Mouse (Mus musculus) c-Kit-positive CD71-negative TER-119-negative erythroid progenitor cells, embryonic 14.5 days (primary cell): Measurements from ENCODE around the gene Tmem131.
A peak's percentile ranks its signal among the peaks of the same experiment; 100 is the strongest.

ENCODE experiments used
- DNase-seq: peaks from one replicate; pipeline ENCODE4 v3.0.0-alpha.2; 2013; ENCODE audit warnings: low read depth

Tmem131 gene

DNA sequence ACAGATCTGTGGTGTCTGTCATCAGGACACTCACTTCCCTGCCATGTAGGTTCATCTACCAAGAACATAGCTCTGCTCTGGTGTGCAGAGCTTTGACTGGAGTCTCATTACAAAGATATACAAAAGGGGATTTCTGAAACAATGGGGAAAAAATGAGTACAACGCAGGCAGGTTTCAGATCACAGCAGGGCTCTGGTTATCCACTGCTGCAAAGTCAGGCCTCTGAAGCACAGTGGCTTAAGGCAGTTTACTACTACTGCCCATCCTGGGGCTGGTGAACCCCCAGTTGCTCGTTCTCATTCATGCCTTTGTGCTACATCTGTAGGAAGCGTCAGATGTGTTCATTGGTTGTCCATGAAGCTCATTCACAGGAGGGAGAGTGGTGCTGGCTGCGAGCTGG is 57.0 kb downstream of the Tmem131 start:
- no peak for DNase-seq

DNA sequence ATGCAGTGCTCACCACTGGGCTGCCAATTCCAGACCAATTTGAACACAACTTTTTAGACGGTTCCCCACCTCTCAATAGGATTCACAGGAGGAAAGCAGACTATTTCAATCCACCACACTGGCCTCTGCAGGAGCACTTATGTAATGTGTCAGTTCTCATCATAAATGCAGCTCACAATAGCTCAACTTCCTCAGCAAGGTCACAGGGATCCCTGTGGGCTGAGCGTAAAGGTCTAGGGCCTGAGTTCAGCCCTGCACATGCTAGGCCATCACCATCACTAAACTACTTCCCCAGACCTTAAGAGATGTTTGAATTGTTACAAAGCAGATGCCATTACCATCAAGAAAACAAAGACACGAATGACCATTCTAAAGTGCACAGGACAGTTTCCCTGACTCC is 58.9 kb downstream of the Tmem131 start:
- DNase-seq, result no peak

DNA sequence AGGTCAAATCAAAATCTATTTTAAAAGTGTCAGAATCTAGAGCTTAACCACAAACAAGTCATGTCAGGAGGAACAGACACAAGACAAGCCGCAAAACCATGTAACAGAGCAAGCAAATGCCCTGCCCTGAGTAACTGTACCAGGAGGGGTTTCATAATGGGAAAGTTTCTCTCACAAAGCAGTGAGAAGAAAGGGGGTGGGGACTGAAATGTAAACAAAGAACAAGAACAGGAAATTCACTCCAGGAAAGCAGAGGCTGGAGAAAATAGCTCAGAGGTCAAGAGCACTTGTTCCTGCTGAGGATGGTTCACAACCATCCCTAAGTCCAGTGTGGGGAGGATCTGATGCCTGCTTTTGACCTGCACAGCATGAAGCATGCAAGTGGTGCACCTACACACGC is 59.7 kb downstream of the Tmem131 start:
- no peak for DNase-seq

DNA sequence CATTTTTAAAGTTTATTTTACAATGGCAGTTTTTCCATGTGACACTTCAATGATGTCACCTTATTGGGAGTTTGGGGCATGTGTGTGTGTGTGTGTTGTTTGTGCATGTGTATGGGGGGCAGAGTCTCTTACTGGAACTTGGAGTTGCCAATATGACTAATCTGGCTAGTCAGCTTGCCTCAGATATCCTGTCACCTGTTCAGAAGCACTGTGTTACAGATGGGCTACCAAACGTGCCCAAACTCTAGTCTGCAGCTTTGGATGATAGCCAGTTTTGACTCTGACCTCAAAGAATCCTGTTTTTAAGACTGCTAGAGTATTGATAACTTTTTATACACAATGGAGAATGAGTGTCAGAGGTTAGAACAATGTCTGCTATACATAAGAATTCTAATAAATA is 64.3 kb downstream of the Tmem131 start:
- DNase-seq, result no peak

DNA sequence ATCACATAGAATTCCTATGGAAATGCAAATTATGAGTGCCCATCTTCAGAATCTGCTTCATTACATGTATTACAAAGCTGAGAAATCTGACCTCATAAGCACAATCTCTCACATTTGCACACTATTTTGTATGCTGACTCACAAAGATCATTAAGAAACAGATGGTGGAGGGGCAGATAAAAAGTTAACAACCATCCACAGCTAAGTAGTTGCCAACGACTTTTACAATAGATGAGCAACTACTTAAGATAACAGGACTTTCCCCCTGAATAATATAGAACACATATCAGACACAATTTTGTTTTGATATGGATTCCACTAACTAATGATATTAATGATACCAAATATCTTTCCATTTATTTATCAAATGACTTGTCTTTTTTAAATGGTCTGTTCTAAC is 66.3 kb downstream of the Tmem131 start:
- DNase-seq, result no peak

DNA sequence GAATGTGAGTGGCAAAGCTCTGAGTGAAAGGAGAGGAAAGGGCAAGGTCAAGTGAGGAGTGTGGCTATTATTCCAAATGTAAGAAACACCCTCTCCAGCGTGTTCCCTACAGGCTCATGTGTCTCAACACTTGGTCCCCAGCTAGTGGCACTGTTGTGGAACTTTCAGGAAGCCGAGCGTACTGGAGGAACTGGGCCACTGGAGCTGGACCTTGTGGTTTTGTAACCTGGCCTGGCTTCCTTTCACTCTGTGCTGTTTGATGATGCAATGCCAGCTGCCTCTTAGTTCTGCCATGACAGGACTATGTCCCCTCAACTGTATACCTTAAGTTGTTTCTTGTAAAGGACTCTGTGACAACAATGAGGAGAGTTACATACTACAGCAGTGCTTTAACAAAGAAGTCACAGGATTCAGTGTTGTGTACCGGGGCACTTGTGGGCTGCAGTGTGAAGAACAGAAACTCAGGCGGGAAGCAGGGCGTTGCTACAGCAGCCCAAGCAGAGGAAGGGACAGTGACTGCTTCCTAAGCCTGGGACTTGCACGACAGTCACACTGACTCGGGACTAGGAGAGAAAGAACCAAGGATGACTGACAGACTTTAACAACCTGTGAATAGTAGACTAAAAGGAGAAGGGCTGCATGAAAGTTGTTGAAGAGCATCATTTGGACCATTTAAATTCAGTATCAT is 68.4 kb downstream of the Tmem131 start:
- DNase-seq, result peak; percentile 35

DNA sequence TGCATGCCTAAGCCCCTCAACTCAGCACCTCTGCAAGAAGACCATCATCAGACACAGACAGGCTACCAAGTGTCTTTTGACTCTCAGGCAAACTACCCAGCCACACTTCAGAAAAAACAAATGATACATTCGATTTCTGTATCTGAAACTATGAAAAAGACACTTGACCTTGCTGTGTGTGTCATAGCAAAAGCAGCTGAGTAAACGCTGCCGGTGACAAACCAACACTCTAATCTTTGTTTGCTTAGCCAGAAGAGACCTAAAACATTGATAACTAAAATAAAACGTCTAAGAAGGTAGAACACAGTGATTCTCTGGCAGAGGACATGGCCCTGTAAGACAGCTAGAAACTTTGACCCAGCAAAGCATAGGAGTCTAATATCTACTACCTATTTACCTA is 72.2 kb downstream of the Tmem131 start:
- no peak for DNase-seq

DNA sequence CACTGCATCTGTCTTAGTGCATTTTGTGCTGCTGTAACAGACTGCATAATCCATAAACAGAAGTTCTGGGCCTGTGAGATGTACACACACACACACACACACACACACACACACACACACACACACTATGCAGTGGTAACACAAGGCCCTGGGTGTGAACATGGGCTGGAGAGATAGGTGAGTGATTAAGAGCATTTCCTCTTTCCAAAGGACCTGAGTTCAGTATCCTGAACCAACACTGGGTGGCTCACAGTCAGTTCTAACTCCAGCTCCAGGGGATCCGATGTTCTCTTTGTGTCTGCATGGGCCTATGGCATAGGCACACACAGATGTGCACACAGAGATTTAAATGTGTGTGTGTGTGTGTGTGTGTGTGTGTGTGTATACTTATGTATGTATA is 72.9 kb downstream of the Tmem131 start:
- DNase-seq, result no peak

DNA sequence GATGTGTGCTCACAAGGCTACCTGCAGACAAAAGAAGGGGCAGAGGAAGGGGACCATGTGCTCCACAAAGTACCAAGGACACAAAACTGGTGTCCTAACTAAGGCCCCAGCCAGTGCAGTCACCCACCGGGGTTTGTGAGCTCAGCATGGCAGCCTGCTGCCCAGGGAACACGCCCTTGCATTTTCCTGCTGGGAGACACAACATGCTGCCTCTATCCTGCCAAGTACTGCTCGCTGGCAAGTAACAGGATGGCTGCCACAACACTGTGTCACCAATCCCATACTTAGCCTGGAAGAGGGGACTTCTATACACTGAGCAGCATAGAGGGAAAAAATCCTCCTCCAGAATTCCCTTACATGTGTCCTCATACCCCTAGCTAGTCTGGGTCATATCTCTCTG is 78.7 kb downstream of the Tmem131 start:
- DNase-seq, result no peak

DNA sequence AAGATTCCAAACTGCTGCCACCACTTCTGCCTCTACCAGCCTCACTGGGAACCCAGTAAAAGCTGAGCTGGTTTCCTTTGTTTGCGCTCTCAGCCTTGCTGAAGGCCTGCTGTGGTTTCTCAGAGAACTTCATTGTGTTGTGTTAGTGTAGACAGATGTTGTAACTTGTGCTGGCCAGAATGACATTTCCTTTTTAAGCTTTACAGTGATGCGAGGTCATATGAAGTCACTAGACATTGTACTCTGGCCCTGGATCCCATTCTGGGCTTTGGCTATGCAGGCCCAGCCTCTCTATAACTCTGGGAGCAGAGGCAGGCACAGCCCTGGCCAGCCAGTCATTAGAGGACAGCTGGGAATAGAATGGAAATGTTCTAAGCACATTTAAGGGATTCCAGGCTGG is 81.7 kb downstream of the Tmem131 start:
- no peak for DNase-seq

DNA sequence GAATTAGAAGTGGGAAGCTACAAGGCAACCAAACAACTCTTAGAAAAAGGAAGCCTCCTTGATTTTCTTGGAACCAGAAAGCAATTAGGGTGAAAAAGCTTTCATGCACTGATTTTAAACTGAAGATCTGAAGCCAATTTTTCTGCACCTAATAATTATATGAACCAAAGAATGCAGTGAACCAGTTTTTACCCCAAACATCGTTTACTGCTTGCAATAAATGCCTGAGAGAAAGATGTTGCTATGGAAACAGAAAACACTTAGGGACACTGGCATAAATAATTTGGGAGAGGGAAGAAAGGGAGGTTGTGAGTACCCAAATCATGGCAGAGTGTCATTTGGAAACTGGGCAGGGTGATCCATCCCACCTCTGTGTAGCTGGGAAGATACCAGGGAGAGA is 82.6 kb downstream of the Tmem131 start:
- no peak for DNase-seq

DNA sequence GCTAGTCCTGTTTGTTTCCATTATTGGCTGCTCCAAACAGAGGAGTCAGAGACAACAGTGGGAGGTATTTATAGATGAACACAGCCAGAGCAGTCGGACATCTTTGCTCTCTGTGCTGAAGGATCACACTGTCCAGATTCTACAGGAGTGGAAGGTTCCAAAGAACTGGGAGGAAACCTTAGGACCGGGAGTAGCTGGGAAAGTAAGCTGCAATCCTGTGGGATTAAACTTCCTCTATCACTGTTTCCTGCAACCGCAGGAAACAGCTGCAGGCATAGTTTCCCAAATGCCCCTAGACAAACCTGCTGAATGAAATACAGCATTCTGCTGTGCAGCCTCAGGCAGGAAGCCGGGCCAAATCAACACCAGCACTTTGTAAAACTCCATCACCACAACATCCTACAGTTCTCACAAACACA is 83.0 kb downstream of the Tmem131 start:
- no peak for DNase-seq

DNA sequence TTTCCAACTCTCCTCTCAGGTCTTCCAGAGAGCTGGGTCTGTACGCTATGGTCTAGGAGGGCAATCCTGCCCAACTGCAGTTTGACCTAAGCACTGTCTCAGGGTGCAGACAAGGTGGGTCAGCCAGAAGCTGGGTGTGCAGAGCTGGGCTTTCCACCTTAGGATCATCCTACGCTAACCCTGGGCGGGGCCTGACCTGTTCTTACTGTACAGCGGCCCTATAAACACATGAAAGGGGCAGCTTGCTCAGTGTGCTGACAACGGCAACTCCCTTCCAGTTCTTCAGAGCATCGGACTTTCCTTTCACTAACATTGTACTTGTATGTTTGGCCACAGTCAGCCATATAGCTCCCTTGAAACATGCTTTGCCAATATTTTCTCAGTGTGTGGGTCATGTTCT is 86.4 kb downstream of the Tmem131 start:
- no peak for DNase-seq

DNA sequence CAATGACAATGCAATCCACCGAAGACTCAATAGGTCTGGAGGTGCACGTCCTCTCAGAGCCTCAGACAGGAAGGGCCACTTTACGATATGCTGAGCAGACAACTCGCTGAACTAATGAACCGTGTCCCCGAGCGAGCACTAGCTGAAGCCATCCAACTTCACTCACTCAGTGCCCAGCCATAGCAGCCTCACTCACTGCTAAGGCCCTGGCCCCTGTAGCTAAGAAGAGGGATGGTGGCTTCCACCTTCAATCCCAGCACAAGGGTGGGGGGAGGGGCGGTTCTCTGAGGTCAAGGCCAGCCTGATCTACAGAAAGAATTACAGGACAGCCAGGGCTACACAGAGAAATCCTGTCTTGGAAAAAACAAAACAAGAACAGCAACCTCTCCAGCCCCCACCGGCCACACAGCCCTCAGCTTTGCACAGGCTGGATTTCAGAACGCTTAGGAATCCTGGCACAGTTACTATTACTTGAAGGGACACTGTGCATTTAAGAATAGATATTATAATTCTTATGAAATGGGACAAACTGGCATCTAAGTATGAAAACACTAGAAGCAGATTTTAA is 89.2 kb downstream of the Tmem131 start:
- DNase-seq, result no peak

DNA sequence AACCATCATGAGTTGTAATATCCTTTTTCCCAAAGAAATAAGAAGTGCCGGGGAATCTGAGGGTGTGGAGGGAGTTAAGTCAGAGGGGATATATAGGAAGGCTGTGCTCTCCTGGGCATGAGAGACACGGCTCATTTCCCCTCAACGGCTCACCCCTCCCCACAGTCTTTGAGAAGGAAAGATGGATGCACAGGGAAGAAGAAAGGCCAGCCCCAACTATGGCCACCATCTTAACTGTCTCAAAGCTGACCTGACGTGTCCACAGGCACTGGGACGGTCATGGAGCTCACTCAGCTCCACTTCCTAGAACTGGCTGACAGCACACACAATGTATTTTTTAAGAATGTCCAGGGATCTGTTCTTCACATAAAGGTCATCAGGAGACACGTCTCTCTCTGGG is 91.4 kb downstream of the Tmem131 start:
- no peak for DNase-seq

DNA sequence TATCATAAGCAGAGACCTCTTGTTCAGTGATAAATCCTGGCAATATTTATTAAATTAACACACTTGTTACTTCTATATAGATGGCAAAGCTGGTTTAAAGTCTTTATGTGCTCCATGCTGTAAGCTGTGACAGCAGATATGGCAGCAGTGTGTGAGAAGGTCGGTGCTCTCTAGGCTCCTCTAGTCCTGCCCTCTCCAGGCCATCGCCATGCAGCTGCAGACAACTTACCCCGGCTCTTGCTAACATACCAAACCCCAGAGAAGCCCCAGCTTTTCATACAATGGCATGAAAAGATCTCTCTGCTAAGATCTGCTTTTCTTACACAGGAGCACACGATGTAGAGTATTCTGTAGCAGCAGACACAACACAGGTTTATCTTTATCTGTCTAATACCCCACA is 92.1 kb downstream of the Tmem131 start:
- DNase-seq, result no peak

DNA sequence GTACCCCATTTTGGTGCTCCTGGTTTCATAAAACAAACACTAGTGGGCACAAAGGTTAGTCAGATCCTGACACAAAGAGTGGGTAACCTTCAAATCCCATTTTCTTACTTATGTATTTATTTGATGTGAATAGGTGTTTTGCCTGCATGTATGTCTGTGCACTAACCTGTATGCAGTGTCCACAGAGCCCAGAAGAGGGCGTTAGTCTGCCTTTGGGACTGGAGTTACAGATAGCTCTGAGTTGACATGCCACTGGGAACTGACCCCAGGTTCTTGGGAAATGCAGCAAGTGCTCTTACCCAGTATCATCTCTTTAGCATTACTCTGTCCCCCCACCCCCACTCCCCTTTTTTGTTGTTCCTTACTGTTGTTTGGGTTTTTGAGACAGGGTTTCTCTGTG is 95.4 kb downstream of the Tmem131 start:
- DNase-seq, result no peak

DNA sequence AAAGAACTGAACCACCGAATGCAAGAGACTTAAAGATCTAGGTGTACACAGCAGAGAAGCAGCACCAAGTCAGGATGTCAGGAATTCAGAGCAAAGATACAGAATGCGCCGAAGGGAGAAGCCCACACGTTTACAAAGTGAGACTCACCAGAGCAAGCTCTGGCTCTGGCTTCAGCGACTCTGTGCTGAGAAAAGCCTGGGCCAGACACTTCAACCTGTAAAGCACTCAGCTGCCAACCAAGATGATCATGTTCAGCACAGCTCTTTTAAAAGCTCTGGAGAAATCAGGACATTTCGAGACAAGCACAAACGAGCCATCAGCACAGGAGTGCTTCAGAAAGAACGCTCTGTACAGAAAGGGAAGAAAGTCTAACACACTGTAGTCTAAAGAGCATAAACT is 96.2 kb downstream of the Tmem131 start:
- DNase-seq, result no peak

DNA sequence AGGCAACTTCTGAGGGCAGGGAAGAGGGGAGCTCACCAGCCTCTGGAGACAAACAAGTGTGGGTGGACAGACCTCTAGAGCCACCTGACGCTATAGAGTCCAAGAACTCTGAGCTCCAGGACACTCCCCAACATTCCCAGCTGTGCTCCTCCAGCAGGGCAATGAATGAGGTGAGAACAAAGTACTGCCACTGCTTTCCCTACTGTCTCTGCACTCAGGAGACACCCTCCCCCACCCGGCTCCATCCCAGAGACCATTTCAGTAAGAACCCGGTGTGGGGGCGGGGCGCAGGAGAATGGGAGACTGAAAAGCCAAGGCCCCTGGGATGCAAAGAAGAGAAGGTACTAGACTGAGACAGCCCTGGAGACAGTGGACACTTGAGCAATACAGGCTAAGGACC is 98.4 kb downstream of the Tmem131 start:
- DNase-seq, result no peak

DNA sequence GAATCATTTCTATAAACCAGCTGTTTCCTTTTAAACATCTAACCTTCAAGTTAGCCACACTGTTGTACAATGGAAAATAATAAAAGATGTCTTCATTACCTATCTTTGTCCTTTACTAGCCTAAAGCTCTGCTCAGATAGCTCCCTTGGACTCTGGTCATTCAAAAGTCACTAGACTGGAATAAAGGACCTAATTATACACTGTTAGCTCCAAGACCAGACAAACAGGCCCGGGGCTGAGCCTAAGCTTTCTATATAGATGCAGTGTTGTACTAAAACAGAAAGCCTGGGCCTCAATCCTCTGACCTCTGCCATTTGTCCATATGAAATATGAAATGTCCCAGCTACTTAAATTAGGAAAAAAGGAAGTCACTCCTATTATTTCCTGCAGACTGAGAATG is 101.7 kb downstream of the Tmem131 start:
- no peak for DNase-seq

DNA sequence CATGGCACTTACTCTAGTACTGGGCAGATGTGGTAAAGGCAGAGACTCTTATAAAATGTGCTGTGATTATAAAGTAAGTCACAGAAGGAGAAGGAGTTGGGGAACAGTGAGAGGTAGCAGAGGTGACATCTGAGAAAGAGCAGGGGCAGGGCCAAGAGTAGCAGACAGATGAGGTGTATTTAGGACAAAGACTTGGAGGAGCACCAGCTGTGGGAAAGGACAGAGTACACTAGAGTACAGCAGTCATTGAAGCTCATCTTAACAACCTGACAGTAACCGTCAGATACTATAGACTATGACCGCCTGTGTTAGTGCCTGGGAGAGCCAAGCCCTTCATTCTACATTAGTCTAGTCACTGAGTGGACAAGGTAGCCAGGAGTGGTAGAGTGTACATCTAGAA is 102.5 kb downstream of the Tmem131 start:
- no peak for DNase-seq

DNA sequence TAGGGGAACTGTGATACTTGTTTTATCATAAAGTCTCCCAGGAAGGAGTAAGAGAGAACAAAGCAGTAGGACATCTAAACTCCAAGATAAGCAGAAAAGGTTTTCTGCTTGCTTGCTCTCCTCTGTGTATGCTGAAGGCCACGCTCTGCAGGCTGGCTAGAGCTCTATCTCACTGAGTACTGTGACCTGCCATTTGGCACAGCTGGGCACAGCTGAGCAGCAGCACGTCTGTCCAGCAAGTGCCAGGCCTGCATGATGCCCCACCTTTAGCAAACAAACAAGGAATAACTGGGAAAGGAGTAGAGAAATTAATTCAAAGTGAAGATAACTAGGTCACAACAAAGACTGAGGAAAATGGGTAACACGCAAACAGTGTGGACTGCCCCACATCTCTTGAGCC is 103.6 kb downstream of the Tmem131 start:
- no peak for DNase-seq

DNA sequence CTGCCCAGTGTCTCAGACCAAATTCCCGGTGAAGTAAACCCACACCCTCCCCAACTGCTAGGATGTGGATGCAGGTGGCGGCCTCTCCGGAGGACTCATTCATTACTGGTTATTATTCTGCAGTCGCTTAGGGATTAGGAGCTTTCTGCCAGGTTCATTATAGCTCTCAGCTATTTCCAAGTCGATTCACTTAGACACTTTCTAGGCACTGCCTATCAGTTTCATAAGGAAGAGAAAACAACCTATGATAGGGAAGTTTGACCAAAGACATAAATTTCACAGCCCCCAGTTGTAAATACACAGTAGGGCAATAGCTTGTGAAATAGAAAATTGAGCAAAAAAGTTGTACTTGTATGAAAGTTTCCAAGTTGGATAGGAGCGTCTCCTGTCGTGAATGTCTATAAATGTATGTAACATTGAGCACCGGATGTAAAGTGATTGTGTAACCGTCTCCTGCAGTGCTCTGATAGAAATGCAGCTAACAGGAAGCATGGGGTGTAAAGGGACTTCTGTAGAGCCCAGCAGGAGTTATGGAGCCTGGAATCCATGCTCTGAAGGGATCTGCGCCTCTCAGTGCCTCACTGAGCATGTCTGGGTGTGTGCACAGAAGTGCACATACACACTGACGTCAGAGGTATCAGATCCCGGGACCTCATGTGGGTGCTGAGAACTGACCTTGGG is 107.1 kb downstream of the Tmem131 start:
- no peak for DNase-seq

DNA sequence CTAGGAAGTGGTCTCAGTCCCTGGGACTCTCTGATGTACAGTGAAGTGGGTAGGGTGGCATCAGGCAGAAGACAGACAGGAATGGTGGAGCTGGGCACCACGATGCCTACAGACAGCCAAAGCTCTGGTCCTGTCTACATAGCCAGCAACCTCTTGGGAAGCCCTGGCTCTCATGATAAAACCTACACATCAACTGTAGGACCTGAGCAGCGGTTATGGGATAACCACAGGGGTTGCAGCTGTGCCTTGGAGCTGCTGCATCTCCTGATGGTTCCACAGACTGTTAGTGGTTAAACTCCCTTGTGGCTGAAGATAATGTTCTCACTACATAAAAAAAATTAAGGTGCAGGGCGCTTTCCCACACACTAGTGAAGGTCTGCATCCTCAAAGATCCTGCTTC is 107.9 kb downstream of the Tmem131 start:
- DNase-seq, result no peak
